Mouse (Mus musculus) liver, postnatal 0 days (tissue): Measurements from ENCODE around the gene Ppil6. TPM values are rescaled to one million over a fixed set of nuclear protein-coding genes. Genes with fewer than 3 reads are reported as not detected.

ENCODE experiments used
- ATAC-seq: fragments of 200-750 bp; cut with Nextera tagmentation; 2 replicates; pipeline ENCODE4 v1.8.0; 2017; ENCODE audit warnings: mild to moderate bottlenecking, moderate library complexity
- DNase-seq: peaks from one replicate; pipeline ENCODE4 v3.0.0-alpha.2; 2016
- H3K27ac ChIP-seq: fragments of 300-500 bp; sonication (generic); 2 replicates; pipeline ENCODE4 v1.5.1; 2014; ENCODE audit warnings: antibody characterized with exemption, moderate library complexity, mild to moderate bottlenecking, low read depth
- H3K27me3 ChIP-seq: fragments of 300-500 bp; sonication (generic); 2 replicates; pipeline ENCODE4 v1.6.1; 2014; ENCODE audit warnings: low read length, control low read depth, mixed read lengths; ENCODE audit not compliant: insufficient read depth
- H3K36me3 ChIP-seq: fragments of 300-500 bp; sonication (generic); replicated peaks from 2 replicates; pipeline ENCODE4 v1.6.1; 2014; ENCODE audit warnings: mild to moderate bottlenecking, control low read depth, low read length, moderate library complexity, mixed read lengths; ENCODE audit not compliant: insufficient read depth
- H3K4me1 ChIP-seq: fragments of 300-500 bp; sonication (generic); 2 replicates; pipeline ENCODE4 v1.6.1; 2014; ENCODE audit warnings: antibody characterized with exemption, mild to moderate bottlenecking, control low read depth; ENCODE audit not compliant: insufficient read depth
- H3K4me2 ChIP-seq: fragments of 300-500 bp; sonication (generic); 2 replicates; pipeline ENCODE4 v1.6.1; 2014; ENCODE audit warnings: low read depth, mild to moderate bottlenecking, low read length, moderate library complexity, mixed read lengths
- H3K4me3 ChIP-seq: fragments of 300-500 bp; sonication (generic); 2 replicates; pipeline ENCODE4 v1.5.1; 2014; ENCODE audit warnings: low read depth, low read length
- H3K9ac ChIP-seq: fragments of 300-500 bp; sonication (generic); replicated peaks from 2 replicates; pipeline ENCODE4 v1.6.1; 2014; ENCODE audit warnings: mild to moderate bottlenecking, moderate library complexity
- H3K9me3 ChIP-seq: fragments of 300-500 bp; sonication (generic); 2 replicates; pipeline ENCODE4 v1.6.1; 2016; ENCODE audit warnings: mild to moderate bottlenecking, control low read depth, low read length, mixed read lengths
- CTCF ChIP-seq: sonication (generic); IDR thresholded peaks from 2 replicates; pipeline ENCODE4 v1.5.1; 2016; ENCODE audit warnings: antibody characterized with exemption, low read depth
- EP300 ChIP-seq: IDR thresholded peaks from 2 replicates; pipeline ENCODE4 v1.6.1; 2016; ENCODE audit warnings: antibody characterized with exemption, low read depth, mild to moderate bottlenecking
- WGBS: fragments of 180-500 bp; shearing (Covaris S2); extraction: QIAGEN DNeasy Blood & Tissue Kit; methylation state at CpG from one replicate; pipeline ENCODE4 v1.1.7; 2014; ENCODE audit not compliant: insufficient replicate concordance; 5-methylcytosine and 5-hydroxymethylcytosine counted together
- polyA plus RNA-seq: library from polyadenylated mRNA; unstranded; fragments of >200 nt; fragmentation: Nextera tagmentation; extraction: Ambion mirVana; gene quantifications from 2 replicates; pipeline ENCODE4 v1.2.1, GENCODE M21; 2015

The Ppil6 gene
- polyA plus RNA-seq, 1 experiment from 2014 or later: 0.25 TPM

DNA sequence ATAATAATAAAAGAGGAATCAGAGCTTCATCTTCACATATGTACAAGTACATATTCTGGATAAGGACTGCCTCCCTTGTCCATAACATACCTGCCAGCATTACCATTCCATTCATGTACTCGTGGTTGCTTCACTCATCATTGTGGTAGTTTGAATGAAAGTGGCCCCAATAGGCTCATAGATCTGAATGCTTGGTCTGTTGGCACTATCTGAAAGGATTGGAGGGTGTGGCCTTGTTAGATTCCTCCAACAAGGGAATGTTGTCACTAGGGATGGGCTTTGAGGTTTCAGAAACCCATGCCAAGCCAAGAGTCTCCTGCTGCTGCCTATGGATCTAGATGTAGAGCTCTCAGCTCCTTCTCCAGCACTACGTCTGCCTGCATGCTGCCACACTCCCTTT is 45.8 kb downstream of the Ppil6 start:
- 91% methylated on average over 2 of the region's 2 CpGs for WGBS
- Histone ChIP-seq H3K27ac (no peak overlapping the region), H3K9me3 (no peaks in the 10 kb centered on the region), H3K9ac (no peak overlapping the region), H3K4me3 (no peak overlapping the region), H3K36me3 (peaks cover 25% of the 10 kb centered on the region), H3K27me3 (no peaks in the 10 kb centered on the region), H3K4me1 (no peaks in the 10 kb centered on the region), H3K4me2 (no peak overlapping the region)
- TF ChIP-seq EP300 (no peak), CTCF (no peak)
- ATAC-seq (no peak), DNase-seq (no peak)

DNA sequence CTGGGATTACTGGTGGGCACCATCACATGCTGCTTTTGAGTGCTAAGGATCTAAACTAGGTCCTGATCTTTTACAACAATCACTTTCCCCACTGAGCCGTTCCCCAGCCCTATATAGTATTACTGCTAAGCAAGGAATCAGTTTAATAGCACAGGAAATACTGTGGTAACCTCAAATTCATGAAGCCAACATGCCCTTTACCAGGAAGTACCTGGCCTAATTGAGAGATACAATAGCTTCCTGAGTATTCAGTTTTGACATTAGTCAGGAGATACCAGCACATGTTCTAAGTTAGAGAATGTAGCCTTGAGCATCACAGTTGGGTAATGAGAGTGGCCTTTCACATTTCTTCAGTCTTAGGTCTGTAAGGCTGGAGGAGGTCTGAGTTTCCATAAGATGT is 46.5 kb downstream of the Ppil6 start:
- ATAC-seq: no peak
- no peak overlapping the region for H3K9ac ChIP-seq

DNA sequence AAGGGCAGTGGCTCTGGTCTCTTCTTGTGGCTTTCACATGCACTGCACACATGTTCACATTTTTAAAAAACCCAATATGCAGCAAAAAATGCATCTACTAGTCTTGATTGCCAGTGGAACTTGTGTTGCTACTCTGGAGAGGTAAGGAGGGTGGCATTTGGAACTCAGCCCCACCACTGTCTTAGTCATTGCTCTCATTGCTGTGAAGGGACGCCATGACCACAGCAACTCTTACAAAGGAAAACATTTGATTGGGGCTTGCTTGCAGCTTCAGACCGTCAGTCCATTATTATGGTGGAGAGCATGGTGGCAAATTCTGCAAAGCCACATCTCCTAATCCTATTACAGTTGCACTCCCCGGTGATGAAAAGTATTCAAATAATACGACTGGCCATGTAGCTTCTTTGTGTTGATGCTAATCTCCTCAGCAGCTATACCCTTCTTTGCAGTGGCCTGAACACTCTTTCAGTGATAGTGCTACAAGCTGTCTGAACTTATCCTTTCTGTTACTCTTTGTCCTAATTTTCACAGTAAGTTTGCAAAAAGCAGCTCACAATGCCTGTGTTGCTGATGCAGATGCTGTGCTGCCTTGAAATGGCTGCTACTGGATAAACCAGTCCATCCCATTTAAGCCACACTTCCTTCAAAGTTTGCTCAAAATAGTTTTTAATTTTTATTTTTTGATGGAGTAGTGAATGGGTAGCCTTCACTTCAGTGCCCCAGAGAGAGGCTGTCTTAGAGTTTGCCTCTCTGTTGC is 47.2 kb downstream of the Ppil6 start:
- ATAC-seq (no peak), DNase-seq (no peak)
- Histone ChIP-seq H3K4me3 (no peak overlapping the region), H3K4me1 (no peaks in the 10 kb centered on the region), H3K27ac (no peak overlapping the region), H3K27me3 (no peaks in the 10 kb centered on the region), H3K9ac (no peak overlapping the region), H3K4me2 (no peak overlapping the region), H3K36me3 (peaks cover 23% of the 10 kb centered on the region), H3K9me3 (no peaks in the 10 kb centered on the region)
- no peak for TF ChIP-seq EP300
- no peak for TF ChIP-seq CTCF
- WGBS: 88% methylated on average over 4 of the region's 4 CpGs

More for the DNA sequence above, 46.5 kb downstream of the Ppil6 start:
- no peak overlapping the region for H3K4me2 ChIP-seq
- DNase-seq: no peak
- no peak for TF ChIP-seq CTCF
- TF ChIP-seq EP300: no peak
- H3K27ac ChIP-seq: no peak overlapping the region
- WGBS: 75% methylated on average over 1 of the region's 1 CpGs
- H3K9me3 ChIP-seq: no peaks in the 10 kb centered on the region
- no peaks in the 10 kb centered on the region for H3K4me1 ChIP-seq
- no peaks in the 10 kb centered on the region for H3K27me3 ChIP-seq
- H3K4me3 ChIP-seq: no peak overlapping the region
- peaks cover 25% of the 10 kb centered on the region for H3K36me3 ChIP-seq

DNA sequence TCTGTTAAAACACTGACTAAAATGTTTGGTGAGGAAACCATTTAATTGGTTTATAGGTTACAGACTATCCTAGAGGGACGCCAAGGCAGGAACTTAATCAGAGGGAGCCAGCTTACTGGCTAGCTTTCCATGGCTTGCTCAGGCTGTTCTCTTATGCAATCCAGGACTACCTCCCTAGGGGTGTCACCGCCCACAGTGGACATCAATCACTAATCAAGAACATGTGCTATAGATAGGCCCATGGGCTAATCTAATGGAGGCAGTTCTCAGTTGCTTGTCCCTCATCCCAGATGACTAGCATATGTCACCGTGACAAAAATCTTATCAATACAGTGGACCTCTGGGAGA is 47.7 kb downstream of the Ppil6 start:
- Histone ChIP-seq H3K27me3 (no peaks in the 10 kb centered on the region), H3K9me3 (no peaks in the 10 kb centered on the region), H3K4me1 (no peaks in the 10 kb centered on the region), H3K27ac (no peak overlapping the region), H3K9ac (no peak overlapping the region), H3K4me3 (no peak overlapping the region), H3K4me2 (no peak overlapping the region), H3K36me3 (peaks cover 18% of the 10 kb centered on the region; the same call in 1 of the 2 replicates)
- TF ChIP-seq CTCF (no peak), EP300 (no peak)
- WGBS: 77% methylated on average over 3 of the region's 3 CpGs
- DNase-seq (no peak), ATAC-seq (no peak)

DNA sequence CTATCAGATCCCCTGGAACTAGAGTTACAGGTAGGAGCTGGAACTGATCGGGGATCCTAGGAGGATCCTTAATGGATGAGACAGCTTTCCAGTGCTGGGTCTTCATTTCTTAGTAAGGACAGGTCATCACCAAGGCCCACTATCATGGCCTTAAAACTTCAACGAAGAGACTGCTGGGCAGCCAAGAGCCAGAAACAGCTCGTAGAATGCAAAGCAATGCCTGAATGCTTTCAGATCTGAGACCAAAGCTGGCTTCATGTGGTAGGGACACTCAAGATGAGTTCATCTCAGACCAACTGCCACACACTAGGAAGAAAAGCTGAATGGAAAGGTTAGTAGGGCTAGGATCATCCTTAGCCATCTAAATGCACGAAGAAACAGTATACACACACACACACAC is 48.7 kb downstream of the Ppil6 start:
- Histone ChIP-seq H3K9me3 (no peaks in the 10 kb centered on the region), H3K4me3 (no peak overlapping the region), H3K27me3 (no peaks in the 10 kb centered on the region), H3K9ac (no peak overlapping the region), H3K4me1 (no peaks in the 10 kb centered on the region), H3K27ac (no peak overlapping the region), H3K4me2 (no peak overlapping the region), H3K36me3 (peaks cover 14% of the 10 kb centered on the region; the same call in 1 of the 2 replicates)
- ATAC-seq (no peak), DNase-seq (no peak)
- TF ChIP-seq EP300 (no peak), CTCF (no peak)
- 84% methylated on average over 4 of the region's 4 CpGs for WGBS

DNA sequence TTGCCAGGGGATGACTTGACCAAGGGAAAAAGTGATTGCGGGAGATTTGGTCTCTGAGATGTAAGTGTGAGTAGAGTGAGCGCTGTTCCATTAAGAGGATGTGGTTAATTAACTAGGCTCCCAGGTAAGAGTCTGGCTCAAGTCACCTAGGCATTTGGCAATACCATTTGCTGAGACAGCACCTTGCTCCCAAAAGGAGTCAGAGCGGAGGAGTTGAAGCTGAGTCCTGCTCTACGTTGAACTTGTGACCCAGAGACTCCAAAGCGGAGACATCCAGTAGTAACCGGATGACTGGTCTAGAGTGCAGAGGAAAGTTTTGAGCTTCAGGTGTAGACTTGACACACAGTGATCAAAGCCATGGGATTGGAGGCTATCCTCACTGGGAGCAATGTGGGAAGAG is 51.8 kb downstream of the Ppil6 start:
- no peaks in the 10 kb centered on the region for H3K4me1 ChIP-seq
- H3K36me3 ChIP-seq: no peaks in the 10 kb centered on the region
- no peaks in the 10 kb centered on the region for H3K27me3 ChIP-seq
- ATAC-seq: no peak
- no peak overlapping the region for H3K4me3 ChIP-seq
- no peaks in the 10 kb centered on the region for H3K9me3 ChIP-seq
- no peak overlapping the region for H3K27ac ChIP-seq
- H3K4me2 ChIP-seq: no peak overlapping the region
- TF ChIP-seq EP300 (no peak), CTCF (no peak)
- 87% methylated on average over 6 of the region's 6 CpGs for WGBS
- H3K9ac ChIP-seq: no peak overlapping the region
- no peak for DNase-seq

DNA sequence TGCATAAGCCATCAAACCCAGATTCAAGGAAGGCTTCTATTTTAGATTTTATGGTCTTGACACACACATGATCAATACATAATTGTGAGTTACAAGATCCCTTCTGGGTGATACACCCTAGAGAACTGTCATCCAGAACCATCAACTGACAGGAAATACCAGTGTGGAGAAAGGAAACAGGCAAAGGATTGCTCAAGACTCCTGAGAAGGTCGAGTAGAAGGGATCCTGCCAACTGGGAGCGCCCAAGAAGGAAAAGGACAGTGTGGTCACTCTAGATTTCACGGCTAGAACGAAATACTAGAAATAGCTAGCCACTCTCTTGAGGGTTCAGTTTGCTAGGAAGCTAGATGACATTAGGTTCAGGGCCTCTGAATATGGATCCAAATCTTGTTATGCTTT is 53.2 kb downstream of the Ppil6 start:
- Histone ChIP-seq H3K4me3 (no peak overlapping the region), H3K9ac (no peak overlapping the region), H3K27ac (no peak overlapping the region), H3K4me1 (no peaks in the 10 kb centered on the region), H3K36me3 (no peaks in the 10 kb centered on the region), H3K4me2 (no peak overlapping the region), H3K9me3 (no peaks in the 10 kb centered on the region), H3K27me3 (no peaks in the 10 kb centered on the region)
- DNase-seq (no peak), ATAC-seq (no peak)
- TF ChIP-seq EP300: no peak
- TF ChIP-seq CTCF: no peak
- 61% methylated on average over 4 of the region's 4 CpGs for WGBS
